In genomic region chr19:56068165-56068564, GRCm38 (mm10) we compare ENCODE assay signal across 19 mouse cellular contexts.
DNase-seq lines count a peak whose midpoint lies in the region; ATAC-seq and TF ChIP-seq lines count a peak whose summit lies in the region.
"Had no signal": no experiment of that assay in that cellular context is flagged by ENCODE, and none has a peak within 500 bp of the region (broad histone marks: within the 10 kb centered on the region; RNA-seq: fewer than 3 reads in every experiment).

No protein-coding gene starts in this region.

- no peak for ATAC-seq in CD4-positive, CD25-positive, alpha-beta regulatory T cell, adult 4 months
- ATAC-seq in liver, embryonic 15.5 days (ENCODE audit: insufficient read depth), result no peak
- ATAC-seq: forebrain, postnatal 0 days; Patski had no signal

- H3K36me3 ChIP-seq in testis, adult 2 months (ENCODE audit: control insufficient read depth, insufficient read depth, low read length), result no peaks in the 10 kb centered on the region
- H3K36me3 ChIP-seq in liver, embryonic 15.5 days (replicated peaks), result no peaks in the 10 kb centered on the region
- H3K36me3 ChIP-seq: limb, embryonic 15.5 days; midbrain, embryonic 12.5 days had no signal

- no peaks in the 10 kb centered on the region for H3K4me1 ChIP-seq in testis, adult 2 months (ENCODE audit: control insufficient read depth, insufficient read depth, low read length)
- no peaks in the 10 kb centered on the region; the same call in 1 of the 2 replicates for H3K4me1 ChIP-seq in liver, embryonic 15.5 days (replicated peaks)

- H3K27me3 ChIP-seq in testis, adult 2 months (ENCODE audit: control insufficient read depth, insufficient read depth, low read length), result no peaks in the 10 kb centered on the region
- H3K27me3 ChIP-seq in liver, embryonic 15.5 days, result peaks cover 4% of the 10 kb centered on the region; the same call in 1 of the 2 replicates
- H3K27me3 ChIP-seq: limb, embryonic 15.5 days; Patski had no signal

- no peak for TF ChIP-seq POLR2A in testis, adult 2 months (IDR thresholded peaks at IDR 0.05; ENCODE audit: control insufficient read depth, low read depth, low read length)

- no peak overlapping the region for H3K9ac ChIP-seq in liver, embryonic 15.5 days
- H3K9ac ChIP-seq: forebrain, postnatal 0 days; limb, embryonic 15.5 days; midbrain, embryonic 12.5 days had no signal

- peak overlapping the region; percentile 12 for H3K4me3 ChIP-seq in testis, adult 2 months (ENCODE audit: control insufficient read depth, low read depth, low read length)
- no peak overlapping the region for H3K4me3 ChIP-seq in liver, embryonic 15.5 days (replicated peaks)
- H3K4me3 ChIP-seq: heart, adult 2 months; left cerebral cortex, adult 2 months; limb, embryonic 15.5 days; midbrain, embryonic 12.5 days; myocyte had no signal

- DNase-seq in CD4-positive, CD25-positive, alpha-beta regulatory T cell, adult 2 months (ENCODE audit: low read depth, low spot score), result peak; percentile 13
- DNase-seq in testis, postnatal 10 days (ENCODE audit: low spot score), result no peak
- peak; percentile 27 for DNase-seq in thymus, postnatal 4 days
- no peak for DNase-seq in gastrocnemius, postnatal 10 days
- DNase-seq in spleen, postnatal 14 days (ENCODE audit: low spot score in 2 of 2), result no peak
- DNase-seq: cerebellum, adult 18-20 months; forebrain, postnatal 0 days; gastrocnemius, adult 2 months; lung, postnatal 14 days; right cerebral cortex, postnatal 14 days had no signal

- whole genome bisulfite sequencing in liver, embryonic 15.5 days (ENCODE audit: insufficient replicate concordance), result 19% methylated on average over 8 of the region's 8 CpGs

- TF ChIP-seq CTCF in testis, adult 2 months (IDR thresholded peaks at IDR 0.05; ENCODE audit: control insufficient read depth, insufficient read depth, insufficient replicate concordance, low read depth, low read length), result no peak

- peak overlapping the region; percentile 34 for H3K4me2 ChIP-seq in liver, embryonic 15.5 days
- H3K4me2 ChIP-seq: limb, embryonic 15.5 days; midbrain, embryonic 12.5 days had no signal

- no peaks in the 10 kb centered on the region for H3K9me3 ChIP-seq in liver, embryonic 15.5 days (replicated peaks)
- H3K9me3 ChIP-seq: limb, embryonic 15.5 days; midbrain, embryonic 12.5 days had no signal

- H3K27ac ChIP-seq in testis, adult 2 months (ENCODE audit: control insufficient read depth, insufficient read depth, low read depth, low read length), result no peak overlapping the region
- no peak overlapping the region for H3K27ac ChIP-seq in liver, embryonic 15.5 days (replicated peaks)
- H3K27ac ChIP-seq: gastrocnemius, adult 2 months; heart, adult 2 months; left cerebral cortex, adult 2 months; limb, embryonic 15.5 days; midbrain, embryonic 12.5 days had no signal

Comparison
In these comparisons a context has a peak if more than half of its experiments do, and no peak if none do; other contexts are left out.
1. DNase-seq: peak in CD4-positive, CD25-positive, alpha-beta regulatory T cell, adult 2 months (single experiment) and thymus, postnatal 4 days (single experiment); none in testis, postnatal 10 days (single experiment), gastrocnemius, postnatal 10 days (single experiment) and spleen, postnatal 14 days (0 of 2).